Mouse (Mus musculus): ENCODE data around the gene Gm20807. TPM values are rescaled to one million over a fixed set of nuclear protein-coding genes. Genes with fewer than 3 reads are reported as not detected.
"Not testable (repeated sequence)": the region's sequence is repeated elsewhere in the genome, so short reads cannot be mapped to it uniquely, and the experiment has no call there.

Gene Gm20807
- not detected in 2 replicates for polyA plus RNA-seq (2012; rRNA removed)

GRCm38 (mm10) chrY:13042591-13042990 is at the start of gene Gm20807:
Gm20807 (plus strand) TSS chrY:13042891.
- not testable (repeated sequence) for DNase-seq (ENCODE audit: low read depth)

Other genes starting within 250 kb of the Gm20807 start
- gene Gm21891, start 90.6 kb downstream of the Gm20807 start, polyA plus RNA-seq (2012; rRNA removed), result not detected in 2 replicates
- not detected in 2 replicates for gene Gm21425, start 119.1 kb downstream of the Gm20807 start, polyA plus RNA-seq (2012; rRNA removed)
- gene Gm21828, start 181.0 kb downstream of the Gm20807 start, polyA plus RNA-seq (2012; rRNA removed), result not detected in 2 replicates
- gene Gm21440, start 209.5 kb downstream of the Gm20807 start, polyA plus RNA-seq (2012; rRNA removed), result not detected in 2 replicates
- gene Gm21454, start 209.6 kb downstream of the Gm20807 start, polyA plus RNA-seq (2012; rRNA removed), result not detected in 2 replicates